Mouse (Mus musculus): Measurements from ENCODE around the gene Agmo.

Agmo gene

GRCm38 (mm10) chr12:37442486-37443013 is 201.1 kb downstream of the Agmo start:
- DNase-seq = no peak

GRCm38 (mm10) chr12:37445255-37445654 is 203.8 kb downstream of the Agmo start:
- DNase-seq = no peak

- DNase-seq = no peak
These were observed 208.2 kb downstream of the Agmo start for GRCm38 (mm10) chr12:37449597-37449996.

- peak; percentile 29 for DNase-seq
These were observed 209.1 kb downstream of the Agmo start for GRCm38 (mm10) chr12:37450366-37451156.

GRCm38 (mm10) chr12:37471631-37472030 is 230.2 kb downstream of the Agmo start:
- no peak for DNase-seq

GRCm38 (mm10) chr12:37476849-37477248 is 235.4 kb downstream of the Agmo start:
- no peak for DNase-seq

GRCm38 (mm10) chr12:37487991-37488390 is 246.6 kb downstream of the Agmo start:
- no peak for DNase-seq

GRCm38 (mm10) chr12:37498871-37499270 is 257.4 kb downstream of the Agmo start:
- DNase-seq = no peak

- DNase-seq = no peak
These were observed 266.0 kb downstream of the Agmo start for GRCm38 (mm10) chr12:37507406-37507805.

- DNase-seq = no peak
These were observed 266.4 kb downstream of the Agmo start for GRCm38 (mm10) chr12:37507826-37508225.

GRCm38 (mm10) chr12:37521772-37522171 is 280.3 kb downstream of the Agmo start:
- DNase-seq = no peak

GRCm38 (mm10) chr12:37524662-37525061 is 283.2 kb downstream of the Agmo start:
- no peak for DNase-seq

- DNase-seq = no peak
These were observed 299.6 kb downstream of the Agmo start for GRCm38 (mm10) chr12:37540994-37541393.

GRCm38 (mm10) chr12:37558284-37558683 is 316.8 kb downstream of the Agmo start:
- DNase-seq = no peak

- no peak for DNase-seq
These were observed 324.6 kb downstream of the Agmo start for GRCm38 (mm10) chr12:37565882-37566596.

GRCm38 (mm10) chr12:37571922-37572321 is 330.5 kb downstream of the Agmo start:
- DNase-seq = no peak

- no peak for DNase-seq
These were observed 341.3 kb downstream of the Agmo start for GRCm38 (mm10) chr12:37582777-37583176.

GRCm38 (mm10) chr12:37592853-37593252 is 351.4 kb downstream of the Agmo start:
- no peak for DNase-seq

- DNase-seq = no peak
These were observed 371.4 kb downstream of the Agmo start for GRCm38 (mm10) chr12:37612837-37613236.

- DNase-seq = no peak
These were observed 373.3 kb downstream of the Agmo start for GRCm38 (mm10) chr12:37614769-37615168.

GRCm38 (mm10) chr12:37624078-37624477 is 382.6 kb downstream of the Agmo start:
- DNase-seq = no peak

Measured in right cerebral cortex, postnatal 4 days (tissue).